Mouse (Mus musculus): ENCODE results near the gene Gm45753.

- TF ChIP-seq POLR2A (IDR thresholded peaks at IDR 0.05; ENCODE audit: insufficient read depth, low read depth, low read length) (no peak), CTCF (IDR thresholded peaks at IDR 0.05) (no peak)
Observed at GRCm38 (mm10) chr8:45294687-45295086, 13.6 kb downstream of the Gm45753 start, which contains the start of gene Klkb1.

Data from heart, adult 2 months (tissue).